Mouse (Mus musculus) neural tube, embryonic 10.5 days (tissue): ENCODE data around the gene Adgra1.

ENCODE experiments used
- DNase-seq: peaks from one replicate; pipeline ENCODE4 v3.0.0-alpha.2; 2017; ENCODE audit warnings: low spot score; ENCODE audit errors: extremely low spot score

The Adgra1 gene

GRCm38 (mm10) chr7:139905661-139906060, 71.7 kb downstream of the Adgra1 start:
- DNase-seq: peak; percentile 43

GRCm38 (mm10) chr7:139908176-139908575, 74.2 kb downstream of the Adgra1 start:
- no peak for DNase-seq

- no peak for DNase-seq
Observed at GRCm38 (mm10) chr7:139909469-139909868, 75.5 kb downstream of the Adgra1 start.

GRCm38 (mm10) chr7:139910204-139910835, 76.3 kb downstream of the Adgra1 start:
- no peak for DNase-seq

- peak; percentile 53 for DNase-seq
Observed at GRCm38 (mm10) chr7:139914141-139915047, 80.4 kb downstream of the Adgra1 start.

GRCm38 (mm10) chr7:139915646-139916257, 81.8 kb downstream of the Adgra1 start:
- no peak for DNase-seq

GRCm38 (mm10) chr7:139916345-139916744, 82.4 kb downstream of the Adgra1 start:
- DNase-seq: no peak

GRCm38 (mm10) chr7:139918262-139918661, 84.3 kb downstream of the Adgra1 start:
- no peak for DNase-seq
